Mouse (Mus musculus) heart, adult 8-10 months (tissue): ENCODE measurements at regions not wholly inside any gene's neighbourhood (a gene's known extent, or its start where the extent isn't known, plus 50 kb on each side); places are given as distances from the start of the nearest gene placed in this dataset.

Experiments
- DNase-seq: peaks from one replicate; pipeline ENCODE4 v3.0.0; 2022; ENCODE audit warnings: low spot score

DNA sequence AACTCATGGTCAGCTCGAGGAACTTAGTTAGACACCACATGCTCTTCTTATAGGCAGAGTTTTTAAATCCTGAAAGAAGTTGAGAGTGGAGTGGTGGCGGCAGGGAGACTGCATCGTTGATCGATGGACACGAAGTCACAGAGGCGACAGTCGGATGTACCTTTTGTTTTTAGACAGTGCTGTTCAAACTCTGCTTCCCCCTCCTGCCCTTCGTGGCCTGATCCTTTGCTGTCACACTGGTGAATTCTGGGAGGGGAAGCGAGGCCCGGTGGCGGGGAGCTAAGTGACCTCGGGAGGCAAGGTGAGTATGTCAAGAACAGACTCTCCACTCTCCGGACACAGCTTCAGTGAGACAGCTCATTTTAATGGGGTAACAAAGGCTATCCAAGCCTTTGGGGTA is 155.5 kb downstream of the Cog6 start:
- no peak for DNase-seq

DNA sequence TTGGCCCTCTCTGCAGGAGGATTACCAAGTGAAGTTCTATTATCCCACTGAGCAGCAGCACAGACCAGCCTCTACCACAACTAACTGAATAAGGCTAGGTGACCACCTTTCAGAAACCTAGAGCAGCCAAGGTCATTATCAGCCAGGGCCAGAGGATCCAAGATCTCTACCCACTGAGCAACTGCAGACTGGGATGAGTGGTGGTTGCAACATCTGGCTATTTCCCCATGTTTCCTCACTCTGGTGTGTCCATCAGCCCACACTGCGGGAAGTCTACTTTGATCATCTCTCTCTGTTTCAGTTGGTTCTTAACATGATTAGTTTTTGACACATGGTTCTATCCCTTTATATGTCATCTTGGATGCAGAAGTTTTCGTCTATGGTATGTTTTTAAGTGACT is 157.2 kb downstream of the Cog6 start:
- no peak for DNase-seq

DNA sequence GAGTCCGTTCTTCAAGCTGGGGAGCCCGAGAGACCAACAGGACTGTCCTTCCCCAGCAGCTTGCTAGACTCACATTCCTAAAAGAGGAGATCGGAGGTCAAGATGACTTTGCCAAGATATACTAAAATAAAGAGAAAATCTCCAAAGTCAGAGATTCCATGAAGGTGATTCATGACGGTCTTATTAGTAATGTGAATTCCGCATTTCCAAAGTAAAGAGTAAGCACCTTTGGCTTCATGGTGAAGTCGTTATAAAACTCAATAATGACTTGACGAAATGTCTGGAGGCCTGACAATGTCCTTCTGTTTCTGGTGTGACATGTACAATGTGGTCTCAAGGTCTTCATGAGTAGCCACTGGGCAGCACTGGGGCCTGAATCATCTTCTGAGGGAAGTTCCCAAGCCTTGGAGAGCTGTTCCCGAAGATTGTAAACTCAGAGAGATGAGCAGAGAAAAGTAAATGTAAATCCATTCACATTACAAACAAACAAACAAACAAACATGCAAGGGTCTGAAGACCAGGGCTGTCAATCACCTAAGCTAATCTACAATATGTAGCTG is 157.7 kb downstream of the Cog6 start:
- DNase-seq = no peak

DNA sequence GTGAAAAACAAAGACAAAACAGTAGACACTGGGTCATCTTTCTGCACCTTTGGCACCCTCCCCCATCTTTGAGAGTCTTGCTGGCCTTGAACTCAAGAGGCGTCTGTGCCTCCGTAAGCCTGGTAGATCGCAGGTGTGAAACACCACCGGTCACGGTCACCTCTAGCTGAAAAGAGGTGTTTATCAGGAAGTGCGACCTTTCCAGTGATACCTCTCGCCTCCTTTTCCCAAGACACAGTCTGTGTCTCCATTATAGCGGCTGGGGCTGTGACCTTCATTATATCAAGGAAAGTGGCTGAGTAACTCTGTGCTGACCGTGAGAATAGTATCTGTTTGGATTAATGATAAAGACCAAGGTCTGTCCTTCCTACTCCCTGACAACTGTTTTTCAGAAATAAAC is 158.8 kb downstream of the Cog6 start:
- no peak for DNase-seq

DNA sequence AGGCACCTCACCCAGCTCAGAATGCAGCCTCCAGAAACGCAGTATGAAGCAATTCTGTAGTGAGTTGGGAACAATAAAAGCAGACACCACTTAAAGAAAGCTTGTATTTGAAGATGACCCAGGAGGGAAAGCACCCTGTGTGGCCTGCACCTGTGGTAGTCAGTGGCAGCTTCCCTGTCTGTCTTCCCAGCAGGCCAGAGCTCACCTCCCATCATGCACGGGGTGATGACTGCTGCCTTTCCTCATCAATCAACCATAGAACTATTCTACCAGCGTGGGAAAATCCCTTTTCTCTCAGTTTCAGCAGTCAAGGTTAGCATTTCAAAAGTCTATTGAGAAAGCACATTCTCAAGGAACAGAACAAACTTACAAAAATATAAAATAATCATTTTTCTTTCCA is 160.0 kb downstream of the Cog6 start:
- DNase-seq = no peak

DNA sequence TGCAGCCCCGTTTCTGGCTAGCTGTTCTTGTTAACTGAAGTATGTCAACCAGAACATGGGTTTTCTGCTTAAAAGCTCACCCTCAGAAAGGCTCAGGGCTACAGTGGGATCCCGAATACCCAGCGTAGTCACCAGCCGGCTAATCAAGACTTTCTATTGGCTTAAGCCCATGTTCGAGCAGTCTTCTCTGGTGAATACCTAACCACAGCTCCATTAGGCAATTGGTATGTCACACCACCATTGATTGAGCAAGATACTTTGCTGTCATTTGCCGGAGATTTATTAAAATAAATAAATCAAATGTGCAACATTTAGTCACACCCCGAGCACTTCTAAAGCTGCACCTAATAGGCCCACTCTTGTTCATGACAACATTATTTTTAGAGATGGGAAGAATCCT is 162.5 kb downstream of the Cog6 start:
- DNase-seq = no peak

DNA sequence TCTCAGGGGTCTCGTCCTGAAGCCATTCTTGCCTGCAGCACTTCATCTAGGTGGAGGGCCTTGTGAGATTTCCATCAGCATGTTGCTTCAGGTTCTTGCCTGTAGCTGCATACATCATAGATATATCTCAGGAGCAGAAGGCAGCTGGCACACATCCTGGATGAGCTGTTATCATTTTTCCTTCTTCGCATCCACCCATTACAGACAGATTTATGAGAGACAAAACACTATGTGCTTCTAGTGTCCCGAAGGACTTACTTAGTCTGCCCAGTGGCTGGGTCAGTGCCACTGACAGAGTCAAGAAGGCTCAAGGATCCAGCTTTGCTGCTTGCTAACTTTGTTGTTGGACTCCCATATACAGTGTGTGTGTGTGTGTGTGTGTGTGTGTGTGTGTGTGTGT is 163.9 kb downstream of the Cog6 start:
- DNase-seq = no peak

DNA sequence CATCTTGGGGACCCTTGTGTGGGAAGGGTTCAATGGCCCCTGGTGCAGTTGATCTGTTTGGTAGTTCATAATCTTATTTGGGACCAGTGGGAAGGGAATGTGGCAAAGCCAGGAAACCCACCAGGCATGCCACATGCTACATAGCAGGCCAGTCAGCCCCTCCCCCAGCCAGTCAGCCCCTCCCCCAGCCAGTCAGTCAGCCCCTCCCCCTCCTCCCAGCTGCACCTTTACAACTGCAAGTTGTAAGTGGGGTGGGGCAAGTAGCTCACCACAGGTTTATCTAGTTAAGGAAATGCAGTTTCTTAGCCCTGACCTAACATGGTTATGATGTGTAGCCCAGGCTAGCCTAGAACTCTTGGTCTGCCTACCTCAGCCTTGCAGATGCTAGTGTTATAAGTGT is 171.9 kb downstream of the Cog6 start:
- DNase-seq = no peak

DNA sequence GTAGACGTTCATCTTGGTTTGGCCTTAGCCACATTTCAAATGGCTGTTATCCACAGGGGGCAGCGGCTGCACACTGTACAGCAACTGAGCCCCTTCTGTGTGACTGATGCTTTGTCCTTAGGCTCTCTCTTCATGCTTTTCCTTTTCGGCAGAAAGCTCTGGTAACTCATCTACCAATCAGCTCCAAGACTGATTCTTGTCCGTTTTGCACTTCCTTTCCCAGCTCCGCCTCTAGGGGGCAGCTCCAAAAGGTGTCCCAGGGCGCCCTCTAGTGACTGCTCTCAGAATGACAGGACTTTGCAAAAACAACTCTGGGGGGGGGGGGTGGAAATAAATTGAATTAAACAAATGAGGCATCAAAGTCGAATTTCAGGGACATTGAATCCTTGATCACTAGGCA is 173.0 kb downstream of the Cog6 start:
- DNase-seq = peak; percentile 86

DNA sequence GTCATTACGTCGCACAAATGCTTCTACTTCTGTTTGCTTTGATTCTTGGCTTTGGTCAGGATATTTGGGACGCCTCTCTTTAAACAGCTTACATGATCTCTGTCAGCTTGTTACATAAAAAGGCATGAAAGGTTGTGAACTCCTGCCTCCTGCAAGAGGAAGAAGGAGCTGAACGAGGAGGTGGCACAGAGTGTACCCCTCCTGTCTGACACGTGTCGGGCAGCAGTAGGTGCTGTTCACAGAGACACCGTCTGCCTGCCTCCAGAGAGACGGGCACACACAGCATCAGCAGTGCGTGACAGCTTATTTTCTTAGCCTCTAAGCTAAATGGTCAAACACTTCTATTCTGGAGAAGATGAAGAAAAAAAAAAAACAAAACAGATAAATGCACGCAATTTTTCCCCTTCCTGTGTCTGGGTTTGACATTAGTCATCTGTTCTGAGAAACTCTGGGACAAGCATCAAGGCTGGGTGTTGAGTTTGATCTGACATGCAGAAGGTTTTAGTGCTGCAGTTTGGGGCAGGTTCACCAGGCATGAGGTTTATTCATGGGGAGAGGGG is 174.1 kb downstream of the Cog6 start:
- DNase-seq = no peak

DNA sequence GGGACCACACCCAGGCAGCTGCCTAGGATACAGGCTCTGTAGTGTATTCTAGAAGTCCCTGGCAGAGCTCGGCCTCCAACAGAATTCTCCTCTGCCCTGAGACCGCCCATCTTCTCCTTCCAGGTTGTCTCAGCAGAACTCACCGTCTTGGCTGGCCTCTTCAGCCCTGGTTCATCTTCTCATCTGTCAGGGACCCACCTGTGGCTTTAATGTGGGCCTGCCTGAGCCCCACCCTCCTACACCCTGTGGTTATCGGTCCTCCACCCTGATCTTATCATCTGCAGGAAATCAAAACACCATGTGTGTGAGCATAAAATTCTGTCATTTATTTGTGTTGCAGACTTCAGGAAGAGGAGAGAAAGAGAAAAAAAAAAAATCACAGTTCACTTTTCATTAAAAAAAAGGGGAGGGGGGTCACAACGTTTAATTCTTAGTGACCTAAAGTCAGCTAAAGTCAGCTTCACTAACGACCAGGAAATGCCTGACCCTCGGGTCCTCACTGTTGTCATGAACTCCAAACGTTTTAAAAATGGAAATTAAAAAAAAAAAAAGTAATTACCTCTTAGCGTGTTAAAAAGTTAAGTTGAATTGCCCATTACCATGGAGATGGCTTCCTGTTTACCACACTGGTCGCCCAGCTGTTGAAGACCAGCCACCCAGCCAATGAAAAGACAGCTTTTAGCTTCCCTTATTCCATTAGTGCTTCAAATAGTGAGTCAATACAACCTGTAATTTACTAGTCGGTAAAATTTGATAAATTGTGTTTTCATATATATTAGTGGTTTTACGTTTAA is 176.7 kb downstream of the Cog6 start:
- peak; percentile 48 for DNase-seq

DNA sequence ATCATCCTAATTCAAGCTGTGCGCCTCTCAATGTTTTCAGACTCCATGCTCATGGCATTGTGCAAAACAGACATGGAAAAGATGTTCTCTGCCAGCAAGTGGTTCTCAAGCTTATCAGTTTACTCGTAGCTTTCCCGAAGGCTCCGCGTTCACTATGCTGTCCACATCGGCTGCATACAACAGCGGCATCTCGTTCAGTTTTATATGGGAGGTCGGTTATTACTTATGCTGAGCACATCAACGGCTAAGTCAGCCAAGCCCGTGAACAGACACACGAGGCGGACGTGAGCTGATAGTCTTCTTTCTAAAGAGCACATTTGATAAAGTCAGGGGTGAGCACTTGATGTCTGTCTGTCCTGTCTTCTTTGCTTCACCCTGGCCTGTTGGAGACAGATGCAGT is 179.0 kb downstream of the Cog6 start:
- no peak for DNase-seq

DNA sequence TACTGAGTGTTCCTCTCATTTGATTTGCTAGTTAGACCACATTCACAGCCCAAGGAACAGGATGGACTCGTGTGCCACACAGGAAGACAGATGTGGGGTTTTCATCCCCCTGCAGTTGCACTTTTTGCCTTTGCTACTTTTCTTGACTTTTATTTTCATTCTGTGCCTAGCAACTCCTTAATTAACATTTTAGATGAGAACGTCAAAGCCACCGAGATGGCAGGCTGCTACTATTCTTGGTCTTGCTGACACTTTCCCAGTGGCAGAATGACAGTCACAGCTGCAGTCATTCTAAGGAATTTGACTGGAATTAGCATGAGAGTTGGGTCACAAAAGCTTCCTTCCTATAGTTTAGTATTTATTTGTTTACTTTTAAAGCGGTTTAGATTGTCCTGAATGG is 179.5 kb downstream of the Cog6 start:
- DNase-seq = no peak

DNA sequence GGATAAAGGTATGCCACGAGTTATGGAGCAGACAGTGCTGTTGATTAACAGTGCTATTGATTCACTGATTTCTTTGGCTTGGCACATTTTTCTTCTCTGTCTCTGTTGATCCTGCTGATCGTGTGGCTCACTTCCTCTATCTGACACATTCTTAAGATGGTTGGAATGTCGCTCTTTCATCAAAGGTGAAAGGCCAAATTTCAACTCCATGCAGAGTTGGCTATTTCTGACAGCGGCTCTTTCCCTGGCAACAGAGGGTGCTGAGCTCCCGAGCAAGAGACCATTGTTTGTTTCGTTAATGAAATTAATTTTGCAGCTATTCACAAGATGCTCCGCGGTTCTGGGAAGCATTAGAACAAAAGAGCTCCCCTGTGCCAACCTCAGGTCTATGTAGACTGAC is 180.3 kb downstream of the Cog6 start:
- DNase-seq = no peak

DNA sequence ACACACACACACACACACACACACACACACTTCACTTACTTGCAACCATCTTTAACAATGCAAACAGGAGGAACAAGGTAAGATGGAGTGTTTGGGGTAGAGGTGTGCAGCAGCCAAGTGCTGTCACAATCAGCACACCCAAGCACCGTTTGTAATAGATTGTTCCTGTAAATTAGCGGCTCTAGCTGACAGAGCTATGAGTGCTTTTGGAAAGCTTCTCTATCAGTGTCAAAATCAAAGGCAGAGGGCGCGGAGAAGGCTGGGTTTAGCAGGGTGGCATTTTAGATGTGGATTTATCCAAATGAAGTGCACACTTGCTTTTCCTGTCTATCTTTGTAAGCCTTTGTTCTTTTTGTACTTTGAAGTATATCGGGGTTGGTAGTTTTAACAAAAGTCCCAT is 184.6 kb downstream of the Cog6 start:
- DNase-seq = no peak

DNA sequence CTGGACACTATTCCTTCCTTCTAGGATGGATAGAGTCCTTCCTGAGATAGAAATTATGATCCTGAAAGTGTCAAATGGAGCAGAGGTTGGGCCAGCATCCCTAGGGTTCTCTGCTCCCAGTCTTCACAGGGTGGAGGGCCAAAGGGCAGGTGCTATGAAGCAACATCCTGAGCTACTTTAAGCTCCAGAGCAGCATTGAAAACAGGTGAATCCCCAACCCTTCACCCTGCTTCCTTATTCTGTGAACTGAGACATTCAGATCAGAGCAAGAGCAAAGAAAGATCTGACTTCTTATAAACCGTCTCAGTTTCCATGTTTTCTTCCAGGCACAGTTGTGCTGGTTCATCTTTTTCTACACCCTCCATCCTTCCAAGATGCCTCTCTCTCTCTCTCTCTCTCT is 185.1 kb downstream of the Cog6 start:
- no peak for DNase-seq

DNA sequence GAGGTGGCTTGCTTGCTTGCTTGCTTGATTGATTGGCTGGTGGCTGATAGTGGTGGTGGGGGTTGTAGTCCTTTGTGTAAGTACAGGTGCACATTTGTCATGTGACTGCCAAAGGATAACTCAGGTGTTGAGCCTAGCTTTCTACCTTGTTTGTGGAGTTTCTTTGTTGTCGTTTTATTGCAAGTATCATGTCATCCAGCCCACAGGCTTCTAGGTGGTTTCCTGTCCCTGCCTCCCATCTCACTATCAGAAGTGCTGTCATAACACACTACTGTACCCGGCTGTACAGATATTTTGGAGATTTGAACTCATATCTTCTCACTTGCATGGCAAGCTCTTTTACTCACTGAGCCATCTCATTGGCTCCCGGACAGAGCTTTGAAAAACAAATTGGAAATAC is 186.9 kb downstream of the Cog6 start:
- DNase-seq = no peak

DNA sequence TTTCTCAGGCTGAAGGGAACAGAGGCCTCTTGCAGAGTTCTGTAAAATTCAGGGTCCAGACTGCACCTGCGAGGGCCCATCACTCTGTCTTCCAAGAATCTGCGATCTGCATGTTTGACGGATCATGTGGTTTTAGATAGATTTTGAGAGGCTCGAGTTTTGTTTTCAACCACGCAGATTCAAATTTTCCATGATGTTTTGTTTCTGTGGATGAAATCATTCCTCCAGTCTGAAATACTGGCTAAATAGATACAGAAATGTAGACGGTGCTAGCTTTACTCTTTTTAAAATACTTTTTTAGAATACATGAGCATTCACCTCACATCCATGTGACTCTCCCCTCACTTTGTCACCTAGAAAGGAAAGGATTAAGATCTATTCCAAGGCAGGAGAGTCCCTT is 188.0 kb downstream of the Cog6 start:
- DNase-seq = no peak

DNA sequence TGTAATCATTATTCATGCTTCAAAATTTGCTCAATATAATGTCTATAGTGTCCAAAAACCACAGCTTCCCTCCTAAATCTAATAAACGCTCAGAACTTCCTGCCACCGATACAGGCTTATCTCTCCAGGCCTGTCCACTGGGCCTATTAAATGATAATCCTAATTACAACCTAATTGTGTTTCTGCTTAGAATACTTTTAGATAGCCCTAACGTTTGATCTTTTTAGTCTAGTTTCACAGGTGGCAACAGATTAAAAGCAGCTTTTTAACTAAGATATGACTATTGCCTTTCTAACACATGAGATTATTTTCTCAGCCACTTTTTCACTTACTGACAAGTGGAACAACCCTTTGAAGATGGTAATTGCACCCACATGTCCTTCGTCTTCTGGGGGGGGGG is 188.6 kb downstream of the Cog6 start:
- no peak for DNase-seq

DNA sequence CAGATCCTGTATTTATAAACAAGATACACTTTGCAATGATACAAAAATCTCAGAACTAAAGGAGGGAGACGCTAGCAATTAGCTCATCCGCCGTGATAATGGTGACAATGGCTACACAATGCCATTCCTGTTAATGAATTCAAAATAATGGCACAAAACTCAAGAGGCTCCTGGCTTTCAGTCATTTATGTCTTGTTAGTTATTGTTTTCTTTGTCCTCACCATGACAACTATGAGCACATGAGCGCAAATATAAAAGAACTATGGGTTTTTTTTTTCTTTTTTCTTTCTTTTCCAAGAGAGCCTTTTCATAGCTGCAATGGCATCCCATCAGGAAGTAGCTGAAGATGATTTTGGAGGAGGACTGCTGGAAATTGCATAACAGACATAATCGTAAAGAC is 194.2 kb downstream of the Cog6 start:
- DNase-seq = no peak

DNA sequence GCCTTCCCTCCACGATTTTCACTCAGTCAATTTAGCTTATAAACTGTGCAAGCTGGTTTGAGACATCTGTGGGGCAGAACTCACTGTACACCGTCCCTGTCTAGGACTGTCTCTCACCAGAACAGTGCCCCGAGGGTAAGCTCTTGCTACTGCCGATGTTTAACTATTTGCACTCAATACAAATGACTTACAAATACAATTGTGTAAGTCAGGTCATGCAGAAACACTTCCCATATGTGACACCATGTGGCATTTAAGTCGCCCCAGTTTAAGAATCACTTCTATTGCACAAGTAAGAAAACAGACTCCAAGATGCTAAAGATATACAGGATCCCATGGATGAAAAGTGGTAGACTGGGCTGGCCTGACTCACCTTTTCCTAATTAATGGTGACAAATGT is 195.6 kb downstream of the Cog6 start:
- no peak for DNase-seq

DNA sequence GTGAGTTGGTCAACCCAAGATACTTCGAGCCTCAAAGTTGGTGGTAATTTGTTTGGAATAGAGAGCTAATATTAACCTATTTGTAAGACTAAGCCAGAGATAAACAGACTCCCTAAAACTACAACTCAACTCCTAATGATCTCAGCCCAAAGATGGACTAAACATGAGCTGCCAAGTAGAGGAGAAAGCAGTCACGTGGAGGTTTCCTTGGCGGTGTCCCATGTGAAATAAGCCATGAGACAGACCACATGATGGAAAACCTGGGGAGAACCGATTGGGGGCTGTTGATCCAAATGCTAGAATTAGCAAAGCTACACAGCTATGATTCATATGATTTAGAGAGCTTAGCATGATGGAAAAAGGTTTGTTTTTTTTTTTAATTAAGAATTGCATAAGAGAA is 198.6 kb downstream of the Cog6 start:
- peak; percentile 21 for DNase-seq

DNA sequence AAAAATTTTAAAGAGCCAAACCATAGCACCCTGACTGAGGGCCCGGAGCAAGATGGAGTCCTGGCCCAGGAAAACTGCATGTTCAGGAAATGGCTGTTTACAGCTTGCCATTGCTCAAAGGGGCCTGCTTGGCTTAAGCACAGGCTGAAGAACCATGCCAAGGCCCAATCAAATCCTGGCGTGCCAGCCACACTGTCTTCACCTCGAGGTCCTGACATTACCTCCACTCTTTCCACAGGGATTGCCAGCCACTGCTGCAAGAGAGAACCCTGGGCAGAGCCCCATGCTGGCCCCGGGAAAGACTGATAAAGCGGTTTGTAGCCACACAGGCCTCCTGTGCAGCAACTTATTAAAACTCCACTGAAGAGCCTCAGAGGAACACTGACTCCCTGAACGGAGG is 199.6 kb downstream of the Cog6 start:
- DNase-seq = peak; percentile 44

DNA sequence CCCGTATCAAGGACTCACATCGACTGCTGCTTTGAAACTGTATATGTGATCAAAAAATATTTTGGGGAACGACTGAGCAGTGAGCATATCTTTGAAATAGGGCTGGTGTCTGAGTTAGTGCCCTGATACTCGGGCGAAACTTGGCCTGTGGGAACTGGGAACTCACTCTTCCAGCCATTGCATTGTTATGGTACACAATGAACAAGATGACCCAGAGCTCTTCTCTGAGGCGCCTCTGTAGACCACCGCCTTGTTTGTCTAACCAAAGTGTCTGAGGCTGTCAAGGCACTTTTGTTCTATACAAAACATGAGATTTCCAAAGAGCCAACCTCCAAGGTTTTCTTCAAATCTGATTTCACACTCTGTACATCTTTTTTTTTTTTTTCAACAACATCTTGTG is 201.5 kb downstream of the Cog6 start:
- DNase-seq = no peak
